Mouse (Mus musculus) CH12.LX (cell line): Measurements from ENCODE around the gene Tspan32. TPM values are rescaled to one million over a fixed set of nuclear protein-coding genes. Genes with fewer than 3 reads are reported as not detected.

ENCODE experiments used
- DNase-seq: peaks from one replicate; pipeline ENCODE4 v3.0.0-alpha.2; 2013; ENCODE audit errors: extremely low read depth
- H3K27ac ChIP-seq: 2 replicates; pipeline ENCODE4 v1.5.1; 2012; ENCODE audit warnings: low read depth, mild to moderate bottlenecking, control low read depth, moderate library complexity; ENCODE audit not compliant: insufficient read depth
- H3K27me3 ChIP-seq: replicated peaks from 2 replicates; pipeline ENCODE3; 2012; ENCODE audit warnings: inconsistent platforms
- H3K36me3 ChIP-seq, 2 experiments: replicated peaks in 1 of 2; 2 replicates each; pipeline versions ENCODE3 to v1.6.1; 2012; ENCODE audit warnings: inconsistent platforms in 1 of 2, low read length in 1 of 2, mild to moderate bottlenecking in 1 of 2, mixed read lengths in 1 of 2, moderate library complexity in 1 of 2; ENCODE audit not compliant: control insufficient read depth in 1 of 2, insufficient read depth in 1 of 2
- H3K4me1 ChIP-seq, 2 experiments: 2 replicates each; pipeline ENCODE4 v1.6.1; 2012; ENCODE audit warnings: inconsistent platforms in 1 of 2, moderate library complexity in 1 of 2; ENCODE audit not compliant: insufficient read depth in 2 of 2, control insufficient read depth in 1 of 2
- H3K4me2 ChIP-seq: 2 replicates; pipeline ENCODE4 v1.6.1; 2012; ENCODE audit warnings: low read depth, mild to moderate bottlenecking, control low read depth; ENCODE audit not compliant: poor library complexity, insufficient read depth, severe bottlenecking
- H3K4me3 ChIP-seq, 3 experiments: fragments of 150-350 bp in 1 of 3; sonication (generic) in 1 of 3; replicated peaks in 1 of 3; 2 replicates each; pipeline versions ENCODE3 to v1.5.1; 2011 to 2012; ENCODE audit warnings: low read depth in 2 of 3, low read length in 2 of 3, mild to moderate bottlenecking in 2 of 3, moderate library complexity in 2 of 3, control low read depth in 1 of 3, improper control_type of control experiment in 1 of 3, inconsistent platforms in 1 of 3, mixed read lengths in 1 of 3; ENCODE audit not compliant: poor library complexity in 1 of 3
- H3K79me2 ChIP-seq: replicated peaks from 2 replicates; pipeline ENCODE4 v1.6.1; 2012; ENCODE audit warnings: mild to moderate bottlenecking, moderate library complexity; ENCODE audit not compliant: control insufficient read depth, poor library complexity, insufficient read depth, severe bottlenecking; ENCODE audit errors: extremely low read depth
- H3K9ac ChIP-seq: 2 replicates; pipeline ENCODE4 v1.6.1; 2012; ENCODE audit warnings: low read depth, mild to moderate bottlenecking, control low read depth, moderate library complexity; ENCODE audit not compliant: insufficient read depth
- H3K9me3 ChIP-seq: replicated peaks from 2 replicates; pipeline ENCODE3; 2012; ENCODE audit warnings: low read length, inconsistent platforms, mixed read lengths
- BHLHE40 ChIP-seq: IDR thresholded peaks from 2 replicates; pipeline ENCODE4 v1.6.1; 2011; ENCODE audit warnings: mild to moderate bottlenecking, low read depth, low read length, improper control_type of control experiment
- CTCF ChIP-seq, 2 experiments: IDR thresholded peaks in 1 of 2; conservative IDR thresholded peaks in 1 of 2; 2 replicates each; pipeline ENCODE4 v1.5.1; 2011 to 2012; ENCODE audit warnings: low read depth in 2 of 2, low read length in 2 of 2, improper control_type of control experiment in 1 of 2, inconsistent platforms in 1 of 2, mild to moderate bottlenecking in 1 of 2, moderate library complexity in 1 of 2
- E2F4 ChIP-seq: IDR thresholded peaks from 2 replicates; pipeline ENCODE4 v1.6.1; 2011; ENCODE audit warnings: low read depth, low read length, improper control_type of control experiment; ENCODE audit not compliant: insufficient replicate concordance
- ELF1 ChIP-seq: IDR thresholded peaks from 2 replicates; pipeline ENCODE4 v1.6.1; 2014; ENCODE audit warnings: low read depth, mild to moderate bottlenecking, inconsistent platforms, low read length, improper control_type of control experiment
- EP300 ChIP-seq: IDR thresholded peaks from 2 replicates; pipeline ENCODE4 v1.6.1; 2011; ENCODE audit warnings: low read length, improper control_type of control experiment
- ETS1 ChIP-seq: conservative IDR thresholded peaks from 2 replicates; pipeline ENCODE4 v1.6.1; 2012; ENCODE audit warnings: low read depth, mild to moderate bottlenecking, inconsistent platforms, low read length, improper control_type of control experiment, moderate library complexity
- GABPA ChIP-seq: IDR thresholded peaks from 2 replicates; pipeline ENCODE4 v1.6.1; 2012; ENCODE audit warnings: low read depth, low read length, improper control_type of control experiment, inconsistent platforms; ENCODE audit not compliant: insufficient replicate concordance
- HCFC1 ChIP-seq: IDR thresholded peaks from 2 replicates; pipeline ENCODE4 v1.6.1; 2012; ENCODE audit warnings: low read depth, mild to moderate bottlenecking, inconsistent platforms, low read length, improper control_type of control experiment
- IRF4 ChIP-seq: IDR thresholded peaks from 2 replicates; pipeline ENCODE4 v1.6.1; 2014; ENCODE audit warnings: low read depth, mild to moderate bottlenecking, inconsistent platforms, low read length, improper control_type of control experiment
- JUN ChIP-seq: IDR thresholded peaks from 2 replicates; pipeline ENCODE4 v1.6.1; 2011; ENCODE audit warnings: low read depth, mild to moderate bottlenecking, low read length, improper control_type of control experiment, moderate library complexity; ENCODE audit not compliant: insufficient read depth
- KAT2A ChIP-seq: IDR thresholded peaks from 2 replicates; pipeline ENCODE4 v1.6.1; 2012; ENCODE audit warnings: low read length, improper control_type of control experiment, inconsistent platforms; ENCODE audit not compliant: insufficient replicate concordance
- MAFK ChIP-seq: IDR thresholded peaks from 2 replicates; pipeline ENCODE4 v1.6.1; 2011; ENCODE audit warnings: low read length, improper control_type of control experiment; ENCODE audit not compliant: insufficient replicate concordance
- MXI1 ChIP-seq: IDR thresholded peaks from 2 replicates; pipeline ENCODE4 v1.6.1; 2011; ENCODE audit warnings: mild to moderate bottlenecking, low read depth, low read length, improper control_type of control experiment
- MYC ChIP-seq: IDR thresholded peaks from 2 replicates; pipeline ENCODE4 v1.6.1; 2011; ENCODE audit warnings: low read depth, mild to moderate bottlenecking, improper control_type of control experiment, low read length
- NELFE ChIP-seq: IDR thresholded peaks from 2 replicates; pipeline ENCODE4 v1.6.1; 2011; ENCODE audit warnings: low read depth, low read length, improper control_type of control experiment
- NRF1 ChIP-seq: IDR thresholded peaks from 2 replicates; pipeline ENCODE4 v1.6.1; 2014; ENCODE audit warnings: low read depth, mild to moderate bottlenecking, inconsistent platforms, low read length, improper control_type of control experiment, moderate library complexity
- POLR2A ChIP-seq: IDR thresholded peaks from 2 replicates; pipeline ENCODE4 v1.6.1; 2011; ENCODE audit warnings: low read depth, mild to moderate bottlenecking, improper control_type of control experiment, low read length
- POLR2AphosphoS2 ChIP-seq: IDR thresholded peaks from 2 replicates; pipeline ENCODE4 v1.6.1; 2011; ENCODE audit warnings: low read depth, low read length, improper control_type of control experiment
- RCOR1 ChIP-seq: conservative IDR thresholded peaks from 2 replicates; pipeline ENCODE4 v1.6.1; 2012; ENCODE audit warnings: low read depth, mild to moderate bottlenecking, inconsistent platforms, low read length, improper control_type of control experiment
- SIN3A ChIP-seq: IDR thresholded peaks from 2 replicates; pipeline ENCODE4 v1.6.1; 2012; ENCODE audit warnings: low read length, improper control_type of control experiment, inconsistent platforms
- TBP ChIP-seq: conservative IDR thresholded peaks from 2 replicates; pipeline ENCODE4 v1.6.1; 2011; ENCODE audit warnings: low read depth, low read length, improper control_type of control experiment
- TCF12 ChIP-seq: IDR thresholded peaks from 2 replicates; pipeline ENCODE4 v1.6.1; 2014; ENCODE audit warnings: low read depth, mild to moderate bottlenecking, inconsistent platforms, low read length, improper control_type of control experiment
- UBTF ChIP-seq: IDR thresholded peaks from 2 replicates; pipeline ENCODE4 v1.6.1; 2012; ENCODE audit warnings: low read depth, mild to moderate bottlenecking, inconsistent platforms, low read length, improper control_type of control experiment, moderate library complexity
- USF1 ChIP-seq: IDR thresholded peaks from 2 replicates; pipeline ENCODE4 v1.6.1; 2014; ENCODE audit warnings: low read depth, mild to moderate bottlenecking, inconsistent platforms, low read length, improper control_type of control experiment
- USF2 ChIP-seq: conservative IDR thresholded peaks from 2 replicates; pipeline ENCODE4 v1.6.1; 2011; ENCODE audit warnings: low read depth, low read length, improper control_type of control experiment
- ZC3H11A ChIP-seq: IDR thresholded peaks from 2 replicates; pipeline ENCODE4 v1.6.1; 2012; ENCODE audit warnings: low read depth, mild to moderate bottlenecking, inconsistent platforms, low read length, improper control_type of control experiment
- ZKSCAN1 ChIP-seq: IDR thresholded peaks from 2 replicates; pipeline ENCODE4 v1.6.1; 2012; ENCODE audit warnings: low read depth, inconsistent platforms, low read length, improper control_type of control experiment, borderline replicate concordance
- ZMIZ1 ChIP-seq: IDR thresholded peaks from 2 replicates; pipeline ENCODE4 v1.6.1; 2012; ENCODE audit warnings: low read depth, mild to moderate bottlenecking, inconsistent platforms, low read length, improper control_type of control experiment
- dilution Hi-C: fragments of 300-500 bp; cut with MboI; formaldehyde crosslinking; loops from 2 replicates; pipeline ENCODE4 v1.14.3; 2020; ENCODE audit warnings: low sequenced_read_pairs; ENCODE audit not compliant: extremely low pct_unique_long_range_greater_than_20kb, extremely low pct_ligation_motif_present
- in situ Hi-C: fragments of 300-500 bp; cut with MboI; formaldehyde crosslinking; loops from 3 replicates; pipeline ENCODE4 v1.14.3; 2019; ENCODE audit warnings: low sequenced_read_pairs, low pct_ligation_motif_present, low pct_unique_long_range_greater_than_20kb, mixed read lengths
- polyA plus RNA-seq: library from polyadenylated mRNA; unstranded; fragments of >175 nt; gene quantifications from 2 replicates; pipeline ENCODE4 v1.2.1, GENCODE M21; 2012; ENCODE audit warnings: low read depth; ENCODE audit not compliant: insufficient read length
- total RNA-seq, 2 experiments: library from RNA; depleted of rRNA; stranded (reverse); fragments of 300-350 nt in 1 of 2; fragments of >200 nt in 1 of 2; gene quantifications; 2 replicates each; pipeline ENCODE4 v1.2.3; 2012 to 2014

Tspan32 gene
- total and polyA plus RNA-seq, 3 experiments = 28.2 to 34.5 (median 28.6) TPM

DNA sequence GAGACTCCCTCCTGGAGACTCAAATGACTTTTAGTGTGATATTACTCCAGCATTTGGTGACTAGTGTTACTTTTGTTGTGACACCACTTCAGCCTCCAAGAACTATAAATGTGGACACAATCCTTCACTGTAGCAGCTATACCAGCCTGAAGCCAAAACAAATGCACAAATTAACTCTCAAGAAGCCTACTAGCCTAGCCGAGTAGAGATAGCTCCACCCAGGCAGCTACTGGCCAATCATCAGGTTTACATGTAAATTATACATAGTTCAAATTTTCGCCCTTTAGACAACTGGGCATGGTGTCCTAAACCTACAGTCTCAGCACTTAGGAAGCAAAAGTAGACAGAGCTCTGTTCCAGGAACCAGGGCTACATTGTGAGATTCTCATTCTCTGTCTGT, 46.5 kb downstream of the Tspan32 start:
- H3K9ac ChIP-seq = no peak overlapping the region
- no peak for DNase-seq
- peak overlapping the region; percentile 52; the same call in 1 of the 2 replicates for H3K4me2 ChIP-seq
- no peaks in the 10 kb centered on the region for H3K9me3 ChIP-seq
- dilution Hi-C loops (no loop called here), in situ Hi-C loops (no loop called here)
- no peak overlapping the region for H3K27ac ChIP-seq
- peaks cover 14 to 47% of the 10 kb centered on the region in 2 experiments for H3K4me1 ChIP-seq
- H3K79me2 ChIP-seq = peaks cover 37% of the 10 kb centered on the region
- peaks cover 12 to 25% of the 10 kb centered on the region in 2 experiments for H3K36me3 ChIP-seq
- no peaks in the 10 kb centered on the region for H3K27me3 ChIP-seq
- no peak overlapping the region for H3K4me3 ChIP-seq
- TF ChIP-seq SIN3A (no peak), NRF1 (no peak), ZC3H11A (no peak), MAFK (no peak), EP300 (no peak), BHLHE40 (no peak), TBP (no peak), JUN (no peak), ZMIZ1 (no peak), GABPA (no peak), USF2 (no peak), IRF4 (no peak), RCOR1 (no peak), MYC (no peak)
- TF ChIP-seq, all 38 proteins: peak for 0

GRCm38 (mm10) chr7:143052626-143053007, 47.8 kb downstream of the Tspan32 start, which contains the start of gene Cd81:
Gene Cd81, plus strand, starts transcription at chr7:143052739.
- H3K9ac ChIP-seq = peak within 1 kb of the TSS; percentile 77
- H3K4me3 ChIP-seq = peak within 1 kb of the TSS; percentile 79 to 91 (median 90)
- peaks cover 50% of the 10 kb centered on the region for H3K79me2 ChIP-seq
- no peaks in the 10 kb centered on the region for H3K27me3 ChIP-seq
- TF ChIP-seq SIN3A (peak; percentile 78; the same call in 1 of the 2 replicates), IRF4 (no peak), ELF1 (peak; percentile 35), ZMIZ1 (peak; percentile 98), ETS1 (no peak), JUN (no peak), MXI1 (peak; percentile 47; the same call in 1 of the 2 replicates), TBP (peak; percentile 96), E2F4 (0 out of 2 replicates have a peak, but pooled peaks have one; percentile 45), CTCF (conservative IDR thresholded peaks at IDR 0.05 in 1 of 2, IDR thresholded peaks at IDR 0.05 in 1 of 2; ENCODE audit: low read depth in 2 of 2, low read length in 2 of 2) (no peak), KAT2A (0 out of 2 replicates have a peak, but pooled peaks have one; percentile 20), NELFE (peak; percentile 99), ZC3H11A (no peak), ZKSCAN1 (no peak), GABPA (no peak), RCOR1 (no peak), HCFC1 (peak; percentile 27; the same call in 1 of the 2 replicates), UBTF (peak; percentile 65; the same call in 1 of the 2 replicates), USF1 (no peak), TCF12 (peak; percentile 78), POLR2A (peak; percentile 100), USF2 (no peak), POLR2AphosphoS2 (peak; percentile 95)
- H3K4me1 ChIP-seq = peaks cover 27 to 56% of the 10 kb centered on the region in 2 experiments
- peaks cover 21 to 38% of the 10 kb centered on the region in 2 experiments for H3K36me3 ChIP-seq
- H3K9me3 ChIP-seq = no peaks in the 10 kb centered on the region
- dilution Hi-C loops = no loop called here
- in situ Hi-C loops = no loop called here
- peak; percentile 68 for DNase-seq
- peak within 1 kb of the TSS; percentile 78 for H3K4me2 ChIP-seq
- peak within 1 kb of the TSS; percentile 84 for H3K27ac ChIP-seq
